Mouse (Mus musculus) ovary, adult 18-20 months (tissue): ENCODE measurements around the gene Zfp423.

Experiments used
- DNase-seq: peaks from one replicate; pipeline ENCODE4 v3.0.0; 2022; ENCODE audit warnings: low spot score, mixed read lengths

Gene Zfp423

GRCm38 (mm10) chr8:87952298-87952697 is 7.1 kb downstream of the Zfp423 start:
- no peak for DNase-seq

GRCm38 (mm10) chr8:87944225-87944934 is 15.0 kb downstream of the Zfp423 start:
- no peak for DNase-seq

GRCm38 (mm10) chr8:87943651-87944091 is 15.7 kb downstream of the Zfp423 start:
- no peak for DNase-seq

- no peak for DNase-seq
These were observed 18.7 kb downstream of the Zfp423 start for GRCm38 (mm10) chr8:87940646-87941045.

- no peak for DNase-seq
These were observed 20.0 kb downstream of the Zfp423 start for GRCm38 (mm10) chr8:87939308-87939936.

- peak; percentile 80 for DNase-seq
These were observed 20.8 kb downstream of the Zfp423 start for GRCm38 (mm10) chr8:87938351-87939232.

- no peak for DNase-seq
These were observed 22.2 kb downstream of the Zfp423 start for GRCm38 (mm10) chr8:87937211-87937610.

GRCm38 (mm10) chr8:87935088-87935680 is 24.2 kb downstream of the Zfp423 start:
- no peak for DNase-seq

GRCm38 (mm10) chr8:87934175-87934574 is 25.2 kb downstream of the Zfp423 start:
- no peak for DNase-seq

GRCm38 (mm10) chr8:87933752-87934151 is 25.6 kb downstream of the Zfp423 start:
- DNase-seq = no peak

- DNase-seq = no peak
These were observed 30.5 kb downstream of the Zfp423 start for GRCm38 (mm10) chr8:87928857-87929256.

- DNase-seq = peak; percentile 33
These were observed 32.2 kb downstream of the Zfp423 start for GRCm38 (mm10) chr8:87927034-87927830.

- no peak for DNase-seq
These were observed 33.1 kb downstream of the Zfp423 start for GRCm38 (mm10) chr8:87926098-87926890.

- DNase-seq = no peak
These were observed 36.5 kb downstream of the Zfp423 start for GRCm38 (mm10) chr8:87922936-87923335.

- no peak for DNase-seq
These were observed 36.9 kb downstream of the Zfp423 start for GRCm38 (mm10) chr8:87922446-87922845.

- DNase-seq = no peak
These were observed 41.4 kb downstream of the Zfp423 start for GRCm38 (mm10) chr8:87918004-87918403.

GRCm38 (mm10) chr8:87915763-87916162 is 43.6 kb downstream of the Zfp423 start:
- no peak for DNase-seq

GRCm38 (mm10) chr8:87914247-87914967 is 45.0 kb downstream of the Zfp423 start:
- peak; percentile 42 for DNase-seq

- DNase-seq = no peak
These were observed 50.5 kb downstream of the Zfp423 start for GRCm38 (mm10) chr8:87908940-87909339.

GRCm38 (mm10) chr8:87905404-87905803 is 54.0 kb downstream of the Zfp423 start:
- DNase-seq = no peak
